Mouse (Mus musculus) hindbrain, embryonic 13.5 days (tissue): Measurements from ENCODE around the gene Tcf12. TPM values are rescaled to one million over a fixed set of nuclear protein-coding genes. Genes with fewer than 3 reads are reported as not detected.

Experiments
- ATAC-seq: fragments of 200-750 bp; cut with Nextera tagmentation; 2 replicates; pipeline ENCODE4 v1.8.0; 2017; ENCODE audit warnings: moderate TSS enrichment; ENCODE audit not compliant: low FRiP score
- H3K27ac ChIP-seq: fragments of 300-500 bp; sonication (generic); 2 replicates; pipeline ENCODE4 v1.5.1; 2015; ENCODE audit warnings: inconsistent platforms, mild to moderate bottlenecking, moderate library complexity
- H3K27me3 ChIP-seq: fragments of 300-500 bp; sonication (generic); 2 replicates; pipeline ENCODE4 v1.6.1; 2015; ENCODE audit warnings: mild to moderate bottlenecking, inconsistent platforms
- H3K36me3 ChIP-seq: fragments of 300-500 bp; sonication (generic); 2 replicates; pipeline ENCODE4 v1.6.1; 2015; ENCODE audit warnings: mild to moderate bottlenecking, inconsistent platforms
- H3K4me1 ChIP-seq: fragments of 300-500 bp; sonication (generic); replicated peaks from 2 replicates; pipeline ENCODE4 v1.6.1; 2015; ENCODE audit warnings: inconsistent platforms
- H3K4me2 ChIP-seq: fragments of 300-500 bp; sonication (generic); 2 replicates; pipeline ENCODE4 v1.6.1; 2015; ENCODE audit warnings: inconsistent platforms, mild to moderate bottlenecking, moderate library complexity
- H3K4me3 ChIP-seq: fragments of 300-500 bp; sonication (generic); 2 replicates; pipeline ENCODE4 v1.5.1; 2015; ENCODE audit warnings: mild to moderate bottlenecking, inconsistent platforms
- H3K9ac ChIP-seq: fragments of 300-500 bp; sonication (generic); 2 replicates; pipeline ENCODE4 v1.6.1; 2015; ENCODE audit warnings: mild to moderate bottlenecking, inconsistent platforms
- H3K9me3 ChIP-seq: fragments of 300-500 bp; sonication (generic); 2 replicates; pipeline ENCODE4 v1.6.1; 2016; ENCODE audit warnings: inconsistent platforms
- WGBS: fragments of 180-500 bp; shearing (Covaris S2); methylation state at CpG from one replicate; pipeline ENCODE4 v1.1.7; 2015; 5-methylcytosine and 5-hydroxymethylcytosine counted together
- polyA plus RNA-seq: library from polyadenylated mRNA; unstranded; fragments of >200 nt; fragmentation: Nextera tagmentation; extraction: Ambion mirVana; gene quantifications from 2 replicates; pipeline ENCODE4 v1.2.1, GENCODE M21; 2015

The Tcf12 gene
- polyA plus RNA-seq, 1 experiment from 2014 or later = 141 TPM

DNA sequence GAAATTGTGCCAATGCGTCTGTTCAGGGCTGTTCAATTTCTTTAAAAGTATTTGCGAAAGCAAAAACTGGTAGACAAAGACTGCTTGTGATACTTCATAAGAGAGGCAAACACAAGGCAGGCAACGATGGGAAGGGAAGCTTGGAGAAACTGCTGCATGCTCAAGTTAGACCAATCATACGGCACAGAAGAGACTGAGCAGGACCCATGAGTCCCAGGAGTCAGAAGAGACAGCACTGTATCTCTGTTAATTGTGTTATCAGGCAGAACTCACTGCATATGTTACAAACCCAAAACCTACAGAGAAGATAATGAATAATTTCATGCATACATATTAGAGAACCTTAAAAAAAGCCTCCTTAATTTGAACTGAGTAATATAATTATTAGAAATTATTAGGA lies 147.6 kb downstream of the Tcf12 start:
- Histone ChIP-seq H3K9ac (no peak overlapping the region), H3K4me2 (no peak overlapping the region), H3K36me3 (no peaks in the 10 kb centered on the region), H3K4me1 (peaks cover 6% of the 10 kb centered on the region), H3K9me3 (no peaks in the 10 kb centered on the region), H3K4me3 (no peak overlapping the region), H3K27ac (no peak overlapping the region), H3K27me3 (no peaks in the 10 kb centered on the region)
- WGBS = 76% methylated on average over 4 of the region's 4 CpGs
- no peak for ATAC-seq

DNA sequence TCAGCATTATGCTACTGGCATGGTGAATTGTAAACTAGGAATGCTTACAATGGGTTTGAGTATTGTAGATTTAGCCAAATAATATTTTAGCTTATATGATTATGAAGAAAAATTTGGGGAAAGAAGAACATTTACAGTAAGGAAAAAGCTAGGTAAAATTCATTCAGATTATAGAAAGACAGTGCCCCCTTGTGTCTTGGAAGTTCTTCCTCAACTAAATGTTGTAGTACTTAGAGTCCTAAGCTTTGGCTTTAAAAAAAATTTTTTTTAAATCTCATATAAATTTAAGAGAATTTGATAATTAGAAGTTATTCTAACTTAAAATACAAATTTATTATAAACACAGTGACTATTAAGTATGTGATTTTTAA lies 151.7 kb downstream of the Tcf12 start:
- Histone ChIP-seq H3K27me3 (no peaks in the 10 kb centered on the region), H3K4me3 (no peak overlapping the region), H3K9me3 (no peaks in the 10 kb centered on the region), H3K4me2 (peak overlapping the region; percentile 40), H3K36me3 (no peaks in the 10 kb centered on the region), H3K9ac (no peak overlapping the region), H3K4me1 (peaks cover 9% of the 10 kb centered on the region), H3K27ac (peak overlapping the region; percentile 53)
- ATAC-seq = no peak

DNA sequence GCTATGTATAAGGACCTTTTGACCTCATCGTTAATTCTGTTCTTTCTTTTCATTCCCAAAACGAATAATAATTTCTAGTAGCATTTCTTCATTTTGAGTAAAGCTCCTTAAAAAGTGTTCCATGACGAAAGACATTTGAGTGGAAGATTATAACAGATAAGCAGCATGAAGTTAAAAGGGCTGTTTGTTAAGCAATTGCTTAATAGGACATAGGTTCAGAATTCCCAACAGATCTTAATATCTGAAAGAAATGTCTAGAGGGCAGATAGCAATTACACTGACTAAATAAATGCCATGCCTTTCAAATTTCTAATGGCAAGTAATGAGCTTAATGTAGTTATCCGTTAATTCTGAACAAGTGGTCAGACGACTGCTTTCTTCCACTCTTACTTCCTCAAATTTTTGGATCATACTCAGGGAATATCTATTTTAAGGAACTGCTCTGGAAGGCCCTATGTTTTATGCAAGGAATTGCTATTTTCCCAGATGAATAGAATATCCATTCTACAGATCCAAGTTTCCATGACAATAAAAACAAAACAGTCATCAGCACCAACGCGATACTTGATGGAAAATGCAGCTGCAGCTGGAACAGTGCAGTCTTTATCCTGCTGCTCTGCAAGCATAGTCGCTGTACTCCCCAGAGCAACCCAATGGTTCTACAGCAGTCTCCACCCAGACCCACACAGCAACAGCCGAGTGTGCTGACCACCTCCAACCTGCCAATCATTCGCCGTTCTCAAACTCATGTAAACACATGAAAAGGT lies 152.2 kb downstream of the Tcf12 start:
- no peak overlapping the region for H3K4me3 ChIP-seq
- no peaks in the 10 kb centered on the region for H3K27me3 ChIP-seq
- no peaks in the 10 kb centered on the region for H3K36me3 ChIP-seq
- H3K9ac ChIP-seq = no peak overlapping the region
- ATAC-seq = peak; percentile 83
- H3K4me2 ChIP-seq = peak overlapping the region; percentile 40
- peak overlapping the region; percentile 53 for H3K27ac ChIP-seq
- 46% methylated on average over 11 of the region's 11 CpGs for WGBS
- H3K9me3 ChIP-seq = no peaks in the 10 kb centered on the region
- H3K4me1 ChIP-seq = peaks cover 9% of the 10 kb centered on the region

DNA sequence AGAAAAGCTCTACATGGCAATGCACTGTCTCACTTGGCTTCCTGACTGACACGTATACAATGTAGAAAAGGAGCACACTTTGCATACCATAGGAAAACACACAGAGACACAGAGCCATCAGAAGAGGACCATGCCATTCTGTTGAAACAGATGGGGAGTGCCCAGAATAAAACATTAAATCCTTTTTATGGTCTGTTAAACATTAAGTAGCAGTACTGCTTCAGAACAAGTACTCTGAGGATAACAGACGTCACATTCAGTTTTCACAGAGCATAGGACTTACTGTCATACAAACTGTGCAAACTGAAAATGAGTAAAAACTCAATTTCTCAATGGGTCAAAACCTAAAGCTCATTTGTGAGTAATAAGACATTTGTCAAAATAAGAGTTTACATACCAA lies 158.5 kb downstream of the Tcf12 start:
- no peak for ATAC-seq
- H3K36me3 ChIP-seq = no peaks in the 10 kb centered on the region
- 62% methylated on average over 2 of the region's 2 CpGs for WGBS
- peaks cover 9% of the 10 kb centered on the region for H3K4me1 ChIP-seq
- H3K9ac ChIP-seq = no peak overlapping the region
- no peaks in the 10 kb centered on the region for H3K9me3 ChIP-seq
- no peak overlapping the region for H3K4me2 ChIP-seq
- H3K4me3 ChIP-seq = no peak overlapping the region
- no peaks in the 10 kb centered on the region for H3K27me3 ChIP-seq
- H3K27ac ChIP-seq = no peak overlapping the region

GRCm38 (mm10) chr9:71952621-71953076 lies 159.0 kb downstream of the Tcf12 start:
- H3K27me3 ChIP-seq = no peaks in the 10 kb centered on the region
- 92% methylated on average over 1 of the region's 1 CpGs for WGBS
- ATAC-seq = no peak
- H3K36me3 ChIP-seq = no peaks in the 10 kb centered on the region
- no peak overlapping the region for H3K27ac ChIP-seq
- H3K4me2 ChIP-seq = no peak overlapping the region
- no peak overlapping the region for H3K4me3 ChIP-seq
- peaks cover 8% of the 10 kb centered on the region for H3K4me1 ChIP-seq
- H3K9ac ChIP-seq = no peak overlapping the region
- no peaks in the 10 kb centered on the region for H3K9me3 ChIP-seq

DNA sequence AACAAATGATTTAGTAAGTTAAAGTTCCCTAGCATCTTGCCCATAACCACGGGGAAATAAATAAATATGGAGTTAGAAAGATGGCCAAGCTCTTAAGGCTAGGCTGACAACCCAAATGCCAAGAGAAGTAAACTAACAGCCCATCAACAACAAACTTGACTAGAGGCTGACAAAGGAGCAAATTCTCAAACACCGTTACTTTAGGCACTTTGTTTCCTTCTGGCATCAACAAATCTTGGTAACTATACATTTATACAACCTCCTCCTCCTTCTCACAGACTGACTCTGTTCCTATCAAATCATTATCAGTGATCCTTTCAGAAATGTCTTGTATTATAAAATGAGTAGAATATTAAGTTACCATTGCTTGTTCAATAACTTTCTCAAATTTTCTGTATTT lies 159.7 kb downstream of the Tcf12 start:
- no peak overlapping the region for H3K27ac ChIP-seq
- no peak overlapping the region for H3K4me2 ChIP-seq
- no peaks in the 10 kb centered on the region for H3K9me3 ChIP-seq
- H3K4me3 ChIP-seq = no peak overlapping the region
- H3K9ac ChIP-seq = no peak overlapping the region
- no peaks in the 10 kb centered on the region for H3K36me3 ChIP-seq
- ATAC-seq = no peak
- no peaks in the 10 kb centered on the region for H3K27me3 ChIP-seq
- WGBS = 87% methylated on average over 2 of the region's 2 CpGs
- H3K4me1 ChIP-seq = peaks cover 8% of the 10 kb centered on the region

DNA sequence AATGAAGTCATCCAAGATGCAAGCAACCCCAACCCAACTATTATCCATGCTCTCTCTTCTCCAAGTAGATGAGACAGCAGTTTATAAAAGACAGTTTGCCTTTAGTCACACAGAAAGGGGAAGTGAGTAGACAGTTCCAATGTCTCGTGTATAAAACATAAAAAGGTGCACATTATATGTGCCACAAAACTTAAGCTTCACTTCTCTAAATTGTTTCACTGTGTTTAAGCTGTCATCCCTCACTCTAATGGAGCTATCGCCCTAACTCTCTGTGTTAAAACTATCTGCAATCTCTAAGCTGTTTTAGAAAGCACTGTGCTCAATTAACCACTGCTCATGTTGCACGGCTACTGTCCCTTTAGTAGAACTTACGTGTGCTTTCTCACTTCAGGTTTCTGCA lies 160.3 kb downstream of the Tcf12 start:
- Histone ChIP-seq H3K4me2 (no peak overlapping the region), H3K4me3 (no peak overlapping the region), H3K27ac (no peak overlapping the region), H3K36me3 (no peaks in the 10 kb centered on the region), H3K4me1 (peaks cover 8% of the 10 kb centered on the region), H3K9ac (no peak overlapping the region), H3K9me3 (no peaks in the 10 kb centered on the region), H3K27me3 (no peaks in the 10 kb centered on the region)
- 86% methylated on average over 4 of the region's 4 CpGs for WGBS
- no peak for ATAC-seq

DNA sequence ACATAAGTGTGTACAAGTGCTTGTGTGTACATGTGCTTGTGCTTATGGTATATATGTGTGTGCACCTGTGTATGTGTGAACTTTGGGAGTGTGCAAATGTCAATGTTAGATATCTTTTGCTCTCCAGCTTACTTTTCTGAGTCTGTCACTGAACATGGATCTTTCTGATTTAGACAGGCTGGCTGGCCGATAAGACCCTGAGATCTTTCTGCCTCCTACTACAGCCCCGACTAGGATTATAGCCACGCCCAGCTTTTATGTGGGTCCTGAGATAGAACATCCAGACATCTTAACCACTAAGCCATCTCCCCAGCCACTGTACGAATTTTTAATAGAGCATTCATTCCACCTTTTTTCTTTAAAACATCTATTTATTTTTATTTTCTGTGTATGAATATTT lies 166.9 kb downstream of the Tcf12 start:
- no peak overlapping the region for H3K9ac ChIP-seq
- H3K9me3 ChIP-seq = no peaks in the 10 kb centered on the region
- no peaks in the 10 kb centered on the region for H3K27me3 ChIP-seq
- 92% methylated on average over 4 of the region's 4 CpGs for WGBS
- H3K36me3 ChIP-seq = no peaks in the 10 kb centered on the region
- no peak overlapping the region for H3K4me2 ChIP-seq
- no peak overlapping the region for H3K27ac ChIP-seq
- H3K4me1 ChIP-seq = peaks cover 5% of the 10 kb centered on the region; the same call in 1 of the 2 replicates
- ATAC-seq = no peak
- H3K4me3 ChIP-seq = no peak overlapping the region

DNA sequence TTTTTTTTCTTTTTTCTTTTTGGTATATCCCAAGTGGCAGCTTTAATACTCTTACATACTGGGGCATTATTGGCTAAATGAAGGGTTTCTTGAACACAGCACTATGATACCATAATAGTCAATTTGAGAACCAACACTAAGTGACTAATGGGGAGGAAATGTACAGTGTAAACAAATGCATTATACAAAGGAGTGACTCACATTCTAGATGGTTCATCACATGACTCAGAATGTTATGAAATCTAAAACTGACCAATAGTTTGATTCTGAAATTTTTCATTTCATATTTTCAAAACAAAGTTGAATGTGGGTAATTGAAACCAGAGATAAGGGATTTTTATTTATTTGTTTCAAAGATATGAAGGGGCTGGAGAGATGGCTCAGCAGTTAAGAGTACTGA lies 169.2 kb downstream of the Tcf12 start:
- no peak overlapping the region for H3K4me2 ChIP-seq
- H3K4me1 ChIP-seq = peaks cover 5% of the 10 kb centered on the region
- H3K4me3 ChIP-seq = no peak overlapping the region
- H3K9me3 ChIP-seq = no peaks in the 10 kb centered on the region
- ATAC-seq = no peak
- H3K9ac ChIP-seq = no peak overlapping the region
- no peaks in the 10 kb centered on the region for H3K36me3 ChIP-seq
- H3K27me3 ChIP-seq = no peaks in the 10 kb centered on the region
- H3K27ac ChIP-seq = no peak overlapping the region

DNA sequence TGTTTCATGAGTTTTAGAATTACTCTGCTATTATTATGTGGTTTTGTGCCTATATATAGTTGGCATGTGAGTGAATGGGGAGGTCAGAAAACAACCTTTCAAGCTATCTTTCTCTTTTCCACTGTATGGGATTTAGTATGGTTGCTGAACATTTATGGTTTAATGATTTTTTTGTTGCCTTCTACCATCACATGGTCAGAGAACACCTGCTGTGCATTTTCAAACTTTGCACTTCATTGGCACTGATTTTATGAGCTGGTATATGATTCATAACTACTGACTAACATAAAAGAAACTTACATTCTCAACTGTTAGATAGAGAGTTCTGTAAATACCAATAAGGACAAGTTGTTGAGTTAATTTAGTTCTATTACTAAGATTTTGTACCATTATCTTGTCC lies 171.7 kb downstream of the Tcf12 start:
- no peak for ATAC-seq
- H3K9ac ChIP-seq = no peak overlapping the region
- no peak overlapping the region for H3K4me2 ChIP-seq

GRCm38 (mm10) chr9:71936199-71936598 lies 175.5 kb downstream of the Tcf12 start:
- ATAC-seq = no peak
- 78% methylated on average over 1 of the region's 1 CpGs for WGBS

More for the DNA sequence above, 171.7 kb downstream of the Tcf12 start:
- Histone ChIP-seq H3K4me3 (no peak overlapping the region), H3K9me3 (no peaks in the 10 kb centered on the region), H3K27ac (no peak overlapping the region), H3K4me1 (peaks cover 10% of the 10 kb centered on the region), H3K36me3 (no peaks in the 10 kb centered on the region), H3K27me3 (no peaks in the 10 kb centered on the region)

GRCm38 (mm10) chr9:71934833-71935232 lies 176.8 kb downstream of the Tcf12 start:
- H3K4me3 ChIP-seq = no peak overlapping the region
- no peak overlapping the region for H3K9ac ChIP-seq

More at GRCm38 (mm10) chr9:71936199-71936598, 175.5 kb downstream of the Tcf12 start:
- H3K27ac ChIP-seq = no peak overlapping the region
- H3K9me3 ChIP-seq = no peaks in the 10 kb centered on the region
- no peak overlapping the region for H3K4me3 ChIP-seq
- H3K9ac ChIP-seq = no peak overlapping the region
- H3K36me3 ChIP-seq = no peaks in the 10 kb centered on the region
- no peak overlapping the region for H3K4me2 ChIP-seq
- peaks cover 8% of the 10 kb centered on the region for H3K4me1 ChIP-seq
- H3K27me3 ChIP-seq = no peaks in the 10 kb centered on the region

GRCm38 (mm10) chr9:71931965-71932364 lies 179.7 kb downstream of the Tcf12 start:
- no peak overlapping the region for H3K4me2 ChIP-seq
- peaks cover 8% of the 10 kb centered on the region for H3K4me1 ChIP-seq
- no peak for ATAC-seq
- no peak overlapping the region for H3K9ac ChIP-seq
- H3K27me3 ChIP-seq = no peaks in the 10 kb centered on the region
- H3K4me3 ChIP-seq = no peak overlapping the region
- no peaks in the 10 kb centered on the region for H3K9me3 ChIP-seq
- no peaks in the 10 kb centered on the region for H3K36me3 ChIP-seq
- H3K27ac ChIP-seq = no peak overlapping the region

More at GRCm38 (mm10) chr9:71934833-71935232, 176.8 kb downstream of the Tcf12 start:
- 89% methylated on average over 3 of the region's 3 CpGs for WGBS
- Histone ChIP-seq H3K27ac (no peak overlapping the region), H3K36me3 (no peaks in the 10 kb centered on the region), H3K4me1 (peaks cover 9% of the 10 kb centered on the region), H3K4me2 (no peak overlapping the region), H3K27me3 (no peaks in the 10 kb centered on the region), H3K9me3 (no peaks in the 10 kb centered on the region)
- ATAC-seq = no peak
